Mouse (Mus musculus) C2C12 (cell line): Measurements from ENCODE around the gene Mrnip.

ENCODE experiments used
- CEBPB ChIP-seq: IDR thresholded peaks from one replicate; pipeline ENCODE4 v1.6.1; 2011; ENCODE audit warnings: low read depth, mild to moderate bottlenecking, control low read depth, moderate library complexity
- CTCF ChIP-seq: IDR thresholded peaks from one replicate; pipeline ENCODE4 v1.5.1; 2011; ENCODE audit not compliant: control insufficient read depth, insufficient read depth, insufficient read length
- USF1 ChIP-seq: IDR thresholded peaks from one replicate; pipeline ENCODE4 v1.6.1; 2011; ENCODE audit warnings: low read depth, mild to moderate bottlenecking, control low read depth, moderate library complexity

- TF ChIP-seq USF1, result no peak
- no peak for TF ChIP-seq CTCF
- no peak for TF ChIP-seq CEBPB
These were observed 25.0 kb upstream of the Mrnip start for GRCm38 (mm10) chr11:50149200-50149599.
